Comparison of ENCODE assay signal across 1 mouse cellular context in the genomic region with DNA sequence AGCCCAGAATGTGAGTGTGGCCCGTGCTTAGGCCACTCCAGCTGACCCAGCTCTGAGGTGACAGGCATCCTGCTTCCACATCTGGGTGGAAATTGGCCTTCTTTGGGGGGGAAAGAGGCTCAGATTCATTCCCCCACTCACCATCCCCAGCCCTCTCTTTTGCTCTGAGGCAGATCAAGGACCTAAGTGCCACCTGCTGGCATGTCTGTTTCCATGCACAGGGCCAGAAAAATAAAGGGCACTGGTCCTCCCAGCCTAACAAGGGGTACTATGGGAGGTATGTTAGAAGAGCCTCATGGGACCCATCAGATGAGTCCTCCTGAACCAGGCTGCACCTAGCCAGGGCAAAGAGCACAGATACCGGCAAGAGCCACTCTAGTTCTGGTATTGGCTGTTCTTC.
A peak's percentile ranks its signal among the peaks of the same experiment; 100 is the strongest.
TF ChIP-seq lines count a peak whose summit lies in the region.

No protein-coding gene starts in this region.

TF ChIP-seq in MEL, 35 proteins besides CTCF, POLR2A, EP300 and RAD21:
- TF ChIP-seq MYC (IDR thresholded peaks at IDR 0.05; ENCODE audit: low read depth, low read length) = no peak
- TF ChIP-seq SMC3 (IDR thresholded peaks at IDR 0.05; ENCODE audit: low read depth, low read length) = peak; percentile 43
